Mouse (Mus musculus): Measurements from ENCODE around the gene Methig1. TPM values are rescaled to one million over a fixed set of nuclear protein-coding genes. Genes with fewer than 3 reads are reported as not detected.
A peak's percentile ranks its signal among the peaks of the same experiment; 100 is the strongest.

The Methig1 gene
- total and polyA plus RNA-seq, 3 experiments, result not detected

GRCm38 (mm10) chr15:100424396-100425122 is 71.6 kb downstream of the Methig1 start, which contains the start of gene Slc11a2:
Gene Slc11a2 (minus strand): TSS chr15:100425072.
- DNase-seq (ENCODE audit: low read depth, low spot score), result no peak
- Histone ChIP-seq H3K36me3 (ENCODE audit: control insufficient read depth in 1 of 2, insufficient read depth in 2 of 2, low read length in 2 of 2) (peaks cover 0 to 15% of the 10 kb centered on the region in 2 experiments; a peak in 2 of 4 replicates), H3K79me2 (ENCODE audit: control insufficient read depth, insufficient read depth, low read length, poor library complexity) (peaks cover 29% of the 10 kb centered on the region), H3K4me1 (ENCODE audit: control insufficient read depth in 1 of 2, insufficient read depth in 2 of 2, low read length in 2 of 2) (peaks cover 14 to 20% of the 10 kb centered on the region in 2 experiments), H3K27ac (ENCODE audit: control insufficient read depth, low read depth, low read length) (no peak within 1 kb of the TSS), H3K4me3 (ENCODE audit: control insufficient read depth in 1 of 2, insufficient read depth in 1 of 2, low read depth in 2 of 2, low read length in 2 of 2) (peak within 1 kb of the TSS; percentile 70 to 73; a peak in 3 of 4 replicates), H3K9ac (ENCODE audit: control insufficient read depth, low read depth, low read length, poor library complexity, severe bottlenecking) (peak within 1 kb of the TSS; percentile 70), H3K9me3 (replicated peaks; ENCODE audit: insufficient read depth, low read length) (no peaks in the 10 kb centered on the region), H3K27me3 (ENCODE audit: control insufficient read depth in 1 of 2, insufficient read depth in 2 of 2, low read length in 2 of 2) (no peaks in the 10 kb centered on the region; a peak in 1 of 4 replicates)
- TF ChIP-seq MYC (IDR thresholded peaks at IDR 0.05; ENCODE audit: low read depth, low read length) (no peak), MAZ (IDR thresholded peaks at IDR 0.05; ENCODE audit: low read depth, low read length) (no peak), POLR2AphosphoS5 (IDR thresholded peaks at IDR 0.05; ENCODE audit: borderline replicate concordance, low read depth, low read length) (no peak)

DNA sequence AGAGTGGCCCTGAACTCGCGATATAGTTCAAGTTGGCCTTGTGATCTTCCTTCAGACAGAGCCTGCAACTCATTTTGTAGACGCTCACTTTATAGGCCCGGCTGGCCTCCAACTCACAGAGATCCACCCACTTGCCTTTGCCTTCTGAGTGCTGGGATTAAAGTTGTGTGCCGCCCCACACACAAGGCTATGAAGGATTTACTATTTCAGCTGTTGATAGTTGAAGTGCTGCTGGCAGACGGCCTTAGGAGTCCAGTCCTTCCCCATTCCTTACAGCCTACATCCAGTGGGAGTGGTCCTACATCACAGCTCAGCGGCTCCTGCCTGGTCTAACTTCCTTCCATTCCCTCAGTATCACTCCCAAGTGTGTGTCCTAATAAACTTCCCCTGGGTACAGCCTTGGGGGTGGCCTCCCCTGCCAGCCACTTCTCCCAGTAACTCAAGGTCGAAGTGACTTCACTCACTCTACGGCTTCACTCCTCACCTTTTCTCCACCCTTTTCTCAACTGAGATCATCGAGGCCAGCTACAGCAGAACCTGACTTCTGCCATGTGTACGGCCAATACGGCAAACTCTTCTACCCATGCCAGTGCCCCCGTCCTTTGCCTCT is 75.5 kb downstream of the Methig1 start:
- Histone ChIP-seq H3K4me3 (ENCODE audit: control insufficient read depth in 1 of 2, insufficient read depth in 1 of 2, low read depth in 2 of 2, low read length in 2 of 2) (no peak overlapping the region), H3K27me3 (ENCODE audit: control insufficient read depth in 1 of 2, insufficient read depth in 2 of 2, low read length in 2 of 2) (no peaks in the 10 kb centered on the region; a peak in 1 of 4 replicates), H3K79me2 (ENCODE audit: control insufficient read depth, insufficient read depth, low read length, poor library complexity) (no peaks in the 10 kb centered on the region), H3K27ac (ENCODE audit: control insufficient read depth, low read depth, low read length) (no peak overlapping the region), H3K9ac (ENCODE audit: control insufficient read depth, low read depth, low read length, poor library complexity, severe bottlenecking) (no peak overlapping the region), H3K4me1 (ENCODE audit: control insufficient read depth in 1 of 2, insufficient read depth in 2 of 2, low read length in 2 of 2) (peaks cover 1 to 3% of the 10 kb centered on the region in 2 experiments; a peak in 1 of 4 replicates), H3K9me3 (replicated peaks; ENCODE audit: insufficient read depth, low read length) (no peaks in the 10 kb centered on the region), H3K36me3 (ENCODE audit: control insufficient read depth in 1 of 2, insufficient read depth in 2 of 2, low read length in 2 of 2) (no peaks in the 10 kb centered on the region)
- TF ChIP-seq ZNF384 (IDR thresholded peaks at IDR 0.05; ENCODE audit: low read depth, low read length) (no peak), TCF12 (IDR thresholded peaks at IDR 0.05; ENCODE audit: low read depth, low read length) (no peak), HCFC1 (IDR thresholded peaks at IDR 0.05; ENCODE audit: low read depth, low read length) (no peak), MAX (IDR thresholded peaks at IDR 0.05; ENCODE audit: low read length) (no peak), ZKSCAN1 (IDR thresholded peaks at IDR 0.05; ENCODE audit: low read depth, low read length) (no peak), ZMIZ1 (IDR thresholded peaks at IDR 0.05; ENCODE audit: low read depth, low read length) (no peak), NRF1 (IDR thresholded peaks at IDR 0.05; ENCODE audit: insufficient read depth, low read depth, low read length, poor library complexity, severe bottlenecking) (no peak), NELFE (IDR thresholded peaks at IDR 0.05; ENCODE audit: low read depth, low read length) (no peak), E2F4 (IDR thresholded peaks at IDR 0.05; ENCODE audit: borderline replicate concordance, low read depth, low read length) (no peak), MEF2A (IDR thresholded peaks at IDR 0.05; ENCODE audit: extremely low read depth, insufficient replicate concordance, low read depth, low read length, poor library complexity, severe bottlenecking) (no peak), BHLHE40 (IDR thresholded peaks at IDR 0.05; ENCODE audit: borderline replicate concordance, low read depth, low read length) (no peak), GATA1 (IDR thresholded peaks at IDR 0.05; ENCODE audit: low read depth, low read length) (no peak), SIN3A (IDR thresholded peaks at IDR 0.05; ENCODE audit: low read length) (no peak), UBTF (IDR thresholded peaks at IDR 0.05; ENCODE audit: borderline replicate concordance, insufficient read depth, low read depth, low read length) (no peak)
- DNase-seq (ENCODE audit: low read depth, low spot score), result no peak
